Mouse (Mus musculus) forebrain, embryonic 12.5 days (tissue): ENCODE data around the gene Tceanc. TPM values are rescaled to one million over a fixed set of nuclear protein-coding genes. Genes with fewer than 3 reads are reported as not detected.
"Not testable (repeated sequence)": the region's sequence is repeated elsewhere in the genome, so short reads cannot be mapped to it uniquely, and the experiment has no call there.

Experiments used
- ATAC-seq: fragments of 200-750 bp; cut with Nextera tagmentation; 2 replicates; pipeline ENCODE4 v1.8.0; 2017; ENCODE audit warnings: moderate TSS enrichment; ENCODE audit not compliant: low FRiP score
- H3K27ac ChIP-seq: fragments of 300-500 bp; sonication (generic); 2 replicates; pipeline ENCODE4 v1.5.1; 2016; ENCODE audit warnings: mild to moderate bottlenecking
- H3K27me3 ChIP-seq: fragments of 300-500 bp; sonication (generic); 2 replicates; pipeline ENCODE4 v1.6.1; 2016; ENCODE audit warnings: mild to moderate bottlenecking
- H3K36me3 ChIP-seq: fragments of 300-500 bp; sonication (generic); replicated peaks from 2 replicates; pipeline ENCODE4 v1.6.1; 2016; ENCODE audit warnings: mild to moderate bottlenecking
- H3K4me1 ChIP-seq: fragments of 300-500 bp; sonication (generic); 2 replicates; pipeline ENCODE4 v1.6.1; 2016
- H3K4me2 ChIP-seq: fragments of 300-500 bp; sonication (generic); 2 replicates; pipeline ENCODE4 v1.6.1; 2016; ENCODE audit warnings: mild to moderate bottlenecking, moderate library complexity
- H3K4me3 ChIP-seq: fragments of 300-500 bp; sonication (generic); replicated peaks from 2 replicates; pipeline ENCODE4 v1.5.1; 2016; ENCODE audit warnings: mild to moderate bottlenecking
- H3K9ac ChIP-seq: fragments of 300-500 bp; sonication (generic); 2 replicates; pipeline ENCODE4 v1.6.1; 2016; ENCODE audit warnings: mild to moderate bottlenecking
- H3K9me3 ChIP-seq: fragments of 300-500 bp; sonication (generic); 2 replicates; pipeline ENCODE4 v1.6.1; 2016
- WGBS: fragments of 180-500 bp; shearing (Covaris S2); methylation state at CpG from one replicate; pipeline ENCODE4 v1.1.7; 2016; 5-methylcytosine and 5-hydroxymethylcytosine counted together
- polyA plus RNA-seq: library from polyadenylated mRNA; unstranded; fragments of >200 nt; fragmentation: Nextera tagmentation; extraction: Ambion mirVana; gene quantifications from 2 replicates; pipeline ENCODE4 v1.2.1, GENCODE M21; 2016

The Tceanc gene
- polyA plus RNA-seq, 1 experiment from 2014 or later, result 13.3 TPM

DNA sequence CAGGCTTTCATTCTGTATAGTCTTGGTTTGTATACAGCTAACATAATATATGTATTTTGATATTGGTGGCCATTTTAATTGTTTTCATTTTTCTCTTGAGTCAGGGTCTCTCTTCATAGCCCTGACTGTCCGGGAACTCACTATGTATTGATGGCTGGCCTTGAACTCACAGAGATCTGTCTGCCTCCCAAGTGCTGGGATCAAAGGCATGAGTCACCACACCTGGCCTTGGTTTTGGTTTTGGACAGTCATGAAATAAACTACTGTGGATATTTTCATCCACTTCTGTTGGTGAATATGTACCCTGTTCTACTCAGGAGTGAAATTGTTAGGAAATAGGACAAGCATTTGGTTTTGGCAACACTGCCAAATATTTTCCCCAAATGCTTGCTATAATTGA is 1.7 kb downstream of the Tceanc start:
- H3K36me3 ChIP-seq, result no peaks in the 10 kb centered on the region
- ATAC-seq, result no peak
- peaks cover 25% of the 10 kb centered on the region for H3K27me3 ChIP-seq
- no peak overlapping the region for H3K4me3 ChIP-seq
- no peak overlapping the region for H3K27ac ChIP-seq
- no peak overlapping the region for H3K9ac ChIP-seq
- no peak overlapping the region for H3K4me2 ChIP-seq
- WGBS, result 81% methylated on average over 1 of the region's 1 CpGs
- H3K4me1 ChIP-seq, result no peaks in the 10 kb centered on the region
- H3K9me3 ChIP-seq, result no peaks in the 10 kb centered on the region

DNA sequence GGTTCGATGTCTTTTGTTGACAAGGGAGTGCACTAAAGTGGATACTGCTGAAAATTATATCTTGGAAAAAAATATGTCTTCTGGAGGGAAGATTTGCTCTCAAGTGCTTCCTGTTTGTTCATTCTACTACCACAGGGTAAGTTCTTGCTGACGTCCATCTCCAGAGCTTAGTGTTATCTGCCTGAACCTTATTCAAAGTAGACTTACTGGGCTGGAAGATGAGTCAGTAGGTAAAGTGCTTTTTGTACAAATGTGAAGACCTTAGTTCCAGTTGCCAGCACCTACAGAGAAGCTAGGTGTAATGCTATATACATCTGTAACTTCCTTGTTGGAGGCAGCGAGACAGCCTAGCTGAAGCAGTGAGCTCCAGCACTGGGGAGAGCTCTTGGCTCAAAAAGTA is 2.4 kb downstream of the Tceanc start:
- 96% methylated on average over 3 of the region's 3 CpGs for WGBS
- Histone ChIP-seq H3K27me3 (peaks cover 25% of the 10 kb centered on the region), H3K4me3 (no peak overlapping the region), H3K36me3 (no peaks in the 10 kb centered on the region), H3K9me3 (no peaks in the 10 kb centered on the region), H3K4me1 (no peaks in the 10 kb centered on the region), H3K4me2 (no peak overlapping the region), H3K27ac (no peak overlapping the region), H3K9ac (no peak overlapping the region)
- ATAC-seq, result no peak

DNA sequence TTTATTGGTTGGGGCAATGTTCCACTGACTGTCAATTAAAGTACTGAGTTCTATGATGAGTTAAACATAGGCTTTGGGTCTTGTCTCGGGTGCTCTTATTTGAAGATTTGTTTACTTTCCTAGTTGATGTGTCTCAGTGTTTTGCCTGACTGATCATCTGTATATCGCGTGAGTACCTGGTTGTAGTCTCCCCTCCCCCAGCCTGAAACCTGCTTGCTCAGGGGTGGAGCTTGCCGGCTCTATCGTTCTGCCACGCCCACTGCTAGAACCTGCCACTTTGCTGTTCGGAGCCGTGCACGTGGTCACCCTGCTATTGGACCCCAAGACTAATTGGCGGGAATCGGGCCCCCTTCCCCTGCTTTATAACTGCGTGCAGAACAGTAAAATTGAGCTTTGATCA is 4.3 kb downstream of the Tceanc start:
- H3K27ac ChIP-seq, ATAC-seq, H3K9me3 ChIP-seq, H3K9ac ChIP-seq, H3K4me1 ChIP-seq, H3K36me3 ChIP-seq, H3K4me3 ChIP-seq: not testable (repeated sequence)
- WGBS, result 38% methylated on average over 12 of the region's 12 CpGs
- peaks cover 15% of the 10 kb centered on the region; the same call in 1 of the 2 replicates for H3K27me3 ChIP-seq
- peak overlapping the region; percentile 22 for H3K4me2 ChIP-seq

DNA sequence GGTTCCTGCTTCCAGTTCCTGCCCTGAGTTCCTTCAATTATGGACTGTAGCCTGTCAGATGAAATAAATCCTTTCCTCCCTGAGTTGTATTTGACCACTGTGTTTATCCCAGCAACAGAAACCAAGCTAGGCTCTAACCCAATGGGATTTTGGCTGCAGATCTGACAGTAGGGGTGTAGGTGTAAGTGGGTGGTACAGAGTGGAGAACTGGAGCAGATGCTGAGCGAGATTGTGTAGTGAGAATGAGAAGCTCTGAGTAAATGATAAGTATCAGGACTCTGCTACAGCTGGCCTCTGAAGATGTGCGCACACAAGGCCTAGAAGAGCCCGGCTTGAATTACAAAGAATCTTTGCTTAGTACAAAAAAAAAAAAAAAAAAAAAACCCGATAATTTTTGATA is 6.3 kb downstream of the Tceanc start:
- WGBS, result 92% methylated on average over 4 of the region's 4 CpGs
- no peak overlapping the region for H3K4me2 ChIP-seq
- no peak for ATAC-seq
- H3K9me3 ChIP-seq, result no peaks in the 10 kb centered on the region
- H3K27me3 ChIP-seq, result peaks cover 22% of the 10 kb centered on the region; the same call in 1 of the 2 replicates
- H3K36me3 ChIP-seq, result no peaks in the 10 kb centered on the region
- H3K4me3 ChIP-seq, result no peak overlapping the region
- H3K27ac ChIP-seq, result no peak overlapping the region
- no peak overlapping the region for H3K9ac ChIP-seq
- no peaks in the 10 kb centered on the region for H3K4me1 ChIP-seq

DNA sequence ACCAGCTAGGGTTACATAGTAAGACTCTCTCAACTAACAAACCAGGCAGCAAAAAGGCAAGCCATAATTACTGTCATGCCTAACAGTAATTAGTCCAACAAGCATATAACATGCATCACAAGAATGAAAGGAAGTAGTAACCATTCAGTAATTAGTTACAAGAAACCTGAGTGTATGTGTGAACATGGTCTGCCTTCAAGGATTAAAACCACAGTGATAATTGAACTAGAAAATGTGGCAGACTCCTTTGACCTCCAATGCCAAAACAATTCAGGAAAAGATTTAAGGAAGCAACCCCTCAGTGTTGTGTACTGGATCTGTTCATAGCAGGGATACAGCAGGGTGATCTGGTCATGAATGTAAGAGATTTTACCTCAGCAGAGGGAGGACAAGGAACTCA is 7.3 kb downstream of the Tceanc start:
- Histone ChIP-seq H3K9me3 (no peaks in the 10 kb centered on the region), H3K4me2 (no peak overlapping the region), H3K36me3 (no peaks in the 10 kb centered on the region), H3K9ac (no peak overlapping the region), H3K4me3 (no peak overlapping the region), H3K4me1 (no peaks in the 10 kb centered on the region), H3K27ac (no peak overlapping the region), H3K27me3 (peaks cover 19% of the 10 kb centered on the region; the same call in 1 of the 2 replicates)
- ATAC-seq, result no peak

DNA sequence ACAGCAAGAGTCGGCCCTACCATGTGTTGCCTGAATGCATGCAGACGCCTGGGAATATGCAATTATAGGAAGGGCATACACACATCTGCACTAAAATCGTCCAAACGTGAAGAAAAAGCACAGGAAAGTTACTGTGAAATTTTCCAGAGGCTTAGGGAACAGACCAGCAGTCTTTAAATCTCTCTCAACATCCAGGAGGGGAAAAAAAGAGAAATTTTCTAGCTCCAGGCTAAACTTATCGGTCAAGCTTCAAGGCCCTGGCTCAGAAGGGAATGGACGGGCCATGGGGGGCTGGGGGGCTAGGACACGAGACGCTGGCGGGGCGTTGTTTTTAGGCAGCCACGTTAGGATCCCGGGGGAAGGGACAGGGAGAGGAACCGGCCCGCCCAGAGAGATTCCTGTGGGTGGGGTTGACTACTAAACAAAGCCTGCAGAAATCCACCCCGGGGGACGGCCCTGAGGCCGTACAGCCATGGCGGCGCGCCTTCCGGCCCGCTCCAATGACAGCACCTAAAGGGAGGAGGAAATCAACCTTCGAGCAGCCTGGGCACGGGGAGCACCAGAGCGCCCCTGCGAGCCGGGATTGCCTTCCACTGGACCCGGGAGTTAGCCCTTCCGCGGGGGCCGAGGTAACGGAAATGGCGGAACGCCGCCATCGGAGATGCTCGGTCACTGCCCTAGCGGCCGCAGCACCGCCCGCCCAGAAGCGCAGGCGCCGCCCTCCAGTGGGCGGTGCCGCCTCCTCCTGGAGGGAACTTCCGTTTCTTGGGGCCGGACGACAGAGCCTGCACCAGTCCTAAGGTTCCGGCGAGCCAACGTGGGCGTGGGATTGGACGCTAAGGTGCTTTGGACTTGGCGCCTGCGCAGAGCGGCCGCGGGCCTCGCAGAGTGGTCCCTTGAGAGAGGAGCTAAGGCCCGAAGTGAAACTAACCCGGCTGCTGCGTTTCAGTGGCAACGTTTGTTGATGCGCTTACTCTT is 8.3 kb downstream of the Tceanc start:
- Histone ChIP-seq H3K4me3 (peak overlapping the region; percentile 57), H3K4me1 (no peaks in the 10 kb centered on the region), H3K27me3 (peaks cover 13% of the 10 kb centered on the region; the same call in 1 of the 2 replicates), H3K36me3 (no peaks in the 10 kb centered on the region; the same call in 1 of the 2 replicates), H3K27ac (peak overlapping the region; percentile 97), H3K9ac (peak overlapping the region; percentile 67), H3K9me3 (no peaks in the 10 kb centered on the region), H3K4me2 (peak overlapping the region; percentile 54)
- 17% methylated on average over 50 of the region's 65 CpGs for whole genome bisulfite sequencing
- peak; percentile 99 for ATAC-seq

DNA sequence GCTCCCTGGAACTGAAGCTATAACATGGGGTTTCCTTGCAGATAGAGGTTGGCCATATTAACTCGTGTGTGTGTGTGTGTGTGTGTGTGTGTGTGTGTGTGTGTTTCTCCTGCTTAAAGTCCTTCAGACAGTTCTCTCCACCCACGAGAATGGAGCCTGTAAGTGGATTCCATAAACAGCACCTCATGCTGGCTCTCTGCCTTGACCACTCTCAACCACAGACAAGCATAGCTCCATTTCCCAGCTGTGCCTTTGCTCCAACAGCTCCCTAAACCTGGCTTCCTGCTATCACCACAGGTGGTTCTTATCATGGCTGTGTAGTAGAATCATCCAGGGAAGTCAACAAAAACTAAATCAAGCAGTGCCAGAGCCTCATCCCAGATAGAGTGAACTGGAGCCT is 13.9 kb downstream of the Tceanc start:
- H3K27ac ChIP-seq, result no peak overlapping the region
- H3K9me3 ChIP-seq, result no peaks in the 10 kb centered on the region
- ATAC-seq, result no peak
- H3K4me3 ChIP-seq, result no peak overlapping the region
- no peak overlapping the region for H3K4me2 ChIP-seq
- H3K36me3 ChIP-seq, result no peaks in the 10 kb centered on the region; the same call in 1 of the 2 replicates
- peaks cover 13% of the 10 kb centered on the region; the same call in 1 of the 2 replicates for H3K27me3 ChIP-seq
- H3K9ac ChIP-seq, result no peak overlapping the region
- no peaks in the 10 kb centered on the region for H3K4me1 ChIP-seq
- WGBS, result 54% methylated on average over 2 of the region's 2 CpGs

DNA sequence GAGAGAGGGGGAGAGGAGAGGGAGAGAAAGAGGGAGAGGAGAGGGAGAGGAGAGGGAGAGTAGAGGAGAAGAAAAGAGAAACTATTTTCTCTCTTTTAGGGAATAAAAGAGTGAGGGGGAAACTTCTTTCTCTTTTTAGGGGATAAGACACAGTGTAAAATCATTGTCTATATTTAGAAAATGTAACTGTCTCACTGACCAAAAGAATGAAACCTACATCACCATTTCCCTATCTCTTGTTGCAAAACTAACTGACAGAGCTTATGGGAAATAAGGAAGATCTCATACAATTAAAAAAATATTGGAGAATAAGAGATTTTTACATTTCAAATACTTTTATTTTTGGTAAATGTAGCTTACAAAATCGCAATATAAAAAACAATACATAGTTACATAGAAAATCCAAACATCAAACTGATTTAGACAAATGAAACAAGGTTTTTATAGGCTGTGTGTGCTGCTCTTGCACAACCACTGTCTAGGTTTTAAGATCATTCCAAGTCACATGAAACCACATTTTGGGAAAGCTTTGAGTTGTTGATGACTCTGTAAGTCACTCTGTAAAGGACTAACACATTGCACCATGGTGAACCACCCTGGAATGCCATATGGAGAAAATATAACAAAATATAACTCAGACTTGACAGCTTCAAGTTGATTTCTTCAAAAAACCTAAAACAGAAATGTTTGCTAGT is 18.7 kb downstream of the Tceanc start:
- ATAC-seq, result no peak
- WGBS, result 79% methylated on average over 1 of the region's 1 CpGs
- Histone ChIP-seq H3K9me3 (no peaks in the 10 kb centered on the region), H3K27ac (no peak overlapping the region), H3K27me3 (0 out of 2 replicates have a peak, but pooled peaks cover 7% of the 10 kb centered on the region), H3K4me1 (no peaks in the 10 kb centered on the region), H3K4me3 (no peak overlapping the region), H3K36me3 (no peaks in the 10 kb centered on the region), H3K4me2 (no peak overlapping the region), H3K9ac (no peak overlapping the region)

DNA sequence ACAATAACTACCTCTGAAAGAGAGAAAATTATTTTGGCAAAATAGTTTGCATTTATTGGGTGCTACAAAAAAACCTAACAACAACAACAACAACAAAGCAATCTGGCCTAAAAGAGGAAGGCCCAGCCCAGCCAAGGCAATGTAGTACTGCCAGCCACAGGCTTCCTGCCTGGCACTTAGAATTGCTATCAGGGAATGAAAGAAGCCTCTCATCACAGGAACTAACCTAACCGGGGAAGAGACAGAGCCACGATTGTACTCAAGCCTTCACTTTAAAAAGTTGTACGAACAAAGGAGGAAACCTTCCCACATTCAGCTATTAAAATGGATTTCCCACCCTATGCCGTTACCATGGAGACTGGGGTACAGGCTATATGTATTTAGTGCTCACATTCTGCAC is 20.6 kb downstream of the Tceanc start:
- WGBS, result 47% methylated on average over 4 of the region's 4 CpGs
- no peak overlapping the region for H3K4me2 ChIP-seq
- ATAC-seq, result no peak

DNA sequence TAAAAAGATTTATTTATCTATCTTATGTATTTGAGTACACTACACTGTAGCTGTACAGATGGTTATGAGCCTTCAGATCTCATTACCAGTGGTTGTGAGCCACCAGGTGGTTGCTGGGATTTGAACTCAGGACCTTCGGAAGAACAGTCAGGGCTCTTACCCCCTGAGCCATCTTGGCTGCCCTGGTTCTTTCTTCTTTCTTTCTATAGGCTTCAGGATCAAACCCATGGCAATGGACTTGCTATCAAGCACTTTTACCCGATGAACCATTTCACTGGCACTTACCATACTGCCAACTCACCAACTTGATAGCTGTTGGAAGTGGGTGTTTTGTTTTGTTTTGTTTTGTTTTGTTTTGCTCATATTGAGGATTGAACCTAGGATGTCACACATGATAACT is 23.3 kb downstream of the Tceanc start:
- H3K4me3 ChIP-seq, result no peak overlapping the region
- WGBS, result 90% methylated on average over 2 of the region's 2 CpGs
- H3K4me1 ChIP-seq, result no peaks in the 10 kb centered on the region
- no peak for ATAC-seq
- no peaks in the 10 kb centered on the region for H3K9me3 ChIP-seq
- H3K9ac ChIP-seq, result no peak overlapping the region
- no peak overlapping the region for H3K27ac ChIP-seq
- H3K4me2 ChIP-seq, result no peak overlapping the region
- H3K27me3 ChIP-seq, result no peaks in the 10 kb centered on the region; the same call in 1 of the 2 replicates
- H3K36me3 ChIP-seq, result no peaks in the 10 kb centered on the region

More for the DNA sequence above, 20.6 kb downstream of the Tceanc start:
- H3K36me3 ChIP-seq, result no peaks in the 10 kb centered on the region
- no peaks in the 10 kb centered on the region for H3K4me1 ChIP-seq
- H3K9me3 ChIP-seq, result no peaks in the 10 kb centered on the region
- H3K9ac ChIP-seq, result no peak overlapping the region
- H3K27ac ChIP-seq, result no peak overlapping the region
- H3K4me3 ChIP-seq, result no peak overlapping the region
- H3K27me3 ChIP-seq, result peaks cover 7% of the 10 kb centered on the region; the same call in 1 of the 2 replicates

DNA sequence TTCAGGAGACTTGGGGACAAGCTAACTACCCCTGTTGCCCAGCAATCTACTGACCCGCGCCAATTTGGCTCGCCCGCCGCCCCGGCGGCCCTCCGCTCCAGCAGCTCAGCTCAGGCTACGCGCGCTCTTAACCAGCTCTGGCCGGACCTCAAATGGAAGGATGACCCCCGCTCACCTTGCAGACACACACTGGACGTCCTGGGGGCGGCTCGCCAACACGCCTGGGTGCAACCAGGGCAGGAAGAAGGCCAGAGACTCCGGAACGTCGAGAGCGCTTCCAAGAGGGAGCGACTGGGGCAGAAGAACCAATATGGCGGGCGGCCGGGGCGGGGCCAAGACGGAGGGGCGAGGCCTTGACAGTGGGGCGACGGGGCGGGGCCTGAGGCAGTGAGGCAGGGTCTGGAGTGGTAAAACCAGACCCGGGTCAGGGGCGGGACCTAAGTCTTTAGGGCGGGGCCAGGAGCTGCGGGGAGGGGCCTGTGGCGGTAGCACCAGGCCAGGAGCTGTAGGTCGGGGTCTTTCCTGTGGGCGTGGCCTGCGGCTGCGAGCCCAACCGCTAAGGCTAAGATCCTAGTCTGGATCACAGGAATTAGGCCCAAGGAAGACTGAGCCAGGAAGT is 38.9 kb downstream of the Tceanc start, which contains the start of gene Rab9:
TSS of gene Rab9 (minus strand) at position 503 of the 619 bp plus-strand sequence.
- WGBS, result 17% methylated on average over 39 of the region's 41 CpGs
- Histone ChIP-seq H3K9ac (peak within 1 kb of the TSS; percentile 68), H3K9me3 (no peaks in the 10 kb centered on the region), H3K4me2 (peak within 1 kb of the TSS; percentile 56), H3K27ac (peak within 1 kb of the TSS; percentile 56; the same call in 1 of the 2 replicates), H3K4me3 (peak within 1 kb of the TSS; percentile 59), H3K27me3 (0 out of 2 replicates have a peak, but pooled peaks cover 4% of the 10 kb centered on the region), H3K36me3 (no peaks in the 10 kb centered on the region), H3K4me1 (peaks cover 4% of the 10 kb centered on the region)
- peak; percentile 99 for ATAC-seq
